Mouse (Mus musculus): Measurements from ENCODE around the gene Efna4. TPM values are rescaled to one million over a fixed set of nuclear protein-coding genes. Genes with fewer than 3 reads are reported as not detected.

The Efna4 gene
- polyA plus RNA-seq, 1 experiment from 2014 or later, result 4.4 TPM

DNA sequence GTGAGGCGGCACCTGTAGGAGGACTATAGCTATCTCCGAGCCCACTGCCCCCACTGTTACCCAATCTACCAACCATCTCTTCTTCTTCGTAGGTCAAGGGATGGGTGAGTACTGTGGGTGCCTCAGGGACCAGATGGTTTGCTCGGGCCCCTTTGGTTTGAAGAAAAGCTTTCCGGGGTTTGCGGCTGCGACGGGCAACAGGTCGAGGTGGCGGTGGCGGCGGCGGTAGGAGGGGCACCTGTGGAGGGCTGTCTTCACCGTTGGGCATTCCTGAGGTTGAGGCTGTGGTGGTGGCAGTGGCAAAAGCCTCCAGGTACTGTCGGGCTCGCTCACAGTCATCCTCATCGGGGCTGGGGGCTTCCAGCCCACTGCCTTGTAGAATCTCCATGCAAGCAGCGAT, 42.9 kb upstream of the Efna4 start:
- H3K27ac ChIP-seq, result no peak overlapping the region
- H3K27me3 ChIP-seq (ENCODE audit: control insufficient read depth, insufficient read depth, low read length), result no peaks in the 10 kb centered on the region
- H3K4me3 ChIP-seq (replicated peaks; ENCODE audit: low read length), result no peak overlapping the region
- ATAC-seq (ENCODE audit: low FRiP score) (no peak), DNase-seq (ENCODE audit: low spot score) (no peak)
- 96% methylated on average over 18 of the region's 18 CpGs for WGBS
- H3K4me2 ChIP-seq (replicated peaks), result no peak overlapping the region
- peaks cover 14% of the 10 kb centered on the region for H3K4me1 ChIP-seq (replicated peaks; ENCODE audit: control insufficient read depth, insufficient read depth, low read length)
- no peaks in the 10 kb centered on the region for H3K9me3 ChIP-seq (ENCODE audit: control insufficient read depth, low read length)
- no peak overlapping the region for H3K9ac ChIP-seq
- H3K36me3 ChIP-seq (replicated peaks; ENCODE audit: control insufficient read depth, insufficient read depth), result no peaks in the 10 kb centered on the region

DNA sequence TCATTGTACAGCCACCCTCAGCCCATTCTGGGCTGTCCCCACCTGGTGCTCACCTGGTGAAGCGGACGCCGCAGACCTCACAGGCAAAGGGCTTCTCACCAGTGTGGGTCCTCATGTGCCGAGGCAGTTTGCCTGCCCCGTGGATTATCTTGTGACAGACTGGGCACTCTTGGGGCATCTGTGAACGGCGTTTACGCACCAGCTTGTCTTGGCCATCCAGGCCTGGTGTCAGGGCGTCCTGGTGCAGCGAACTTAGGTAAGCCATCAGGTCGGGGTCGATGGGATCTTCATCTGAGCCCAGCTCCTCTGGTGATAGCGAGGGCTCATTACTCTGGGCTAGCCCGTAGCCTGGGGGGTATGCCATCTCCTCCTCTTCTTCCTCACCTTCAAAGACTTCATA, 42.5 kb upstream of the Efna4 start:
- Histone ChIP-seq H3K4me1 (replicated peaks; ENCODE audit: control insufficient read depth, insufficient read depth, low read length) (peaks cover 14% of the 10 kb centered on the region), H3K27me3 (ENCODE audit: control insufficient read depth, insufficient read depth, low read length) (no peaks in the 10 kb centered on the region), H3K4me2 (replicated peaks) (no peak overlapping the region), H3K36me3 (replicated peaks; ENCODE audit: control insufficient read depth, insufficient read depth) (no peaks in the 10 kb centered on the region), H3K4me3 (replicated peaks; ENCODE audit: low read length) (no peak overlapping the region), H3K9me3 (ENCODE audit: control insufficient read depth, low read length) (no peaks in the 10 kb centered on the region), H3K9ac (no peak overlapping the region), H3K27ac (no peak overlapping the region)
- 94% methylated on average over 14 of the region's 14 CpGs for WGBS
- ATAC-seq (ENCODE audit: low FRiP score) (no peak), DNase-seq (ENCODE audit: low spot score) (no peak)

DNA sequence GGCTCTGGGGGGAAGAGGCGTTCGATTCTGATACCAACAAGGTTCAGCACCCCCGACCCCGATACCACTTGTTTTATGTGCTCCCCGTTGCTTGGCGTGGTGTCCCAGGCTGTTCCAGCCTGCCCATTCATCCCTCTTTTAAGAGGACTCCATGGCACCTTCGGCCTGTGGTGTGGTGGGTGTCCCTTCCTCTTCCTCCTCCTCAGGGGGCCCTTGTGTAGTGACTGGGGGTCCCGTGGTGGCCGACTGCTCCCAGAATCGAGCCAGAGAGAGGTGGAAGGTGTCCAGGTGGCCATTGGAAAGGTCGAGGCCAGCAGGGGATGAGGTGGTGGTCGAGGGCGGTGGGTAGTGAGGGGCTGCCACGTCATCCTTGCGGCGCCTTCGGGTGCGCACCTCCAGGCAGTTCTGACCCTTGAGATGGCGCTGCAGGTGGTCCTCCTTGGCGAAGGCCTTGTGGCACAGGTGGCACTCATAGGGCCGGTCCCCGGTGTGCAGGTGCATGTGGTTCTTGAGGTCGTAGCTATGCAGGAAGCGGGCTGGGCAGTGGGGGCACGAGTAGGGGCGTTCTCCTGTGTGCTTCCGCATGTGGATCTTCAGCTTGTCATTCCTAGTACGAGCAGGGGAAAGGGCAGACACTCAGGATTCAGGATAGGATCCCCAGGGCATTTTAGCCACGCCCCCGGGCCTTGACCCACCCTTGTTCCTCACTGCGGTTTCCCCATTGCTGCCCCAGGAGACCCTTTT, 41.7 kb upstream of the Efna4 start:
- Histone ChIP-seq H3K9me3 (ENCODE audit: control insufficient read depth, low read length) (no peaks in the 10 kb centered on the region), H3K9ac (peak overlapping the region; percentile 78; the same call in 1 of the 2 replicates), H3K27ac (no peak overlapping the region), H3K4me3 (replicated peaks; ENCODE audit: low read length) (no peak overlapping the region), H3K4me1 (replicated peaks; ENCODE audit: control insufficient read depth, insufficient read depth, low read length) (peaks cover 14% of the 10 kb centered on the region), H3K4me2 (replicated peaks) (peak overlapping the region; percentile 85), H3K36me3 (replicated peaks; ENCODE audit: control insufficient read depth, insufficient read depth) (no peaks in the 10 kb centered on the region), H3K27me3 (ENCODE audit: control insufficient read depth, insufficient read depth, low read length) (no peaks in the 10 kb centered on the region)
- ATAC-seq (ENCODE audit: low FRiP score) (no peak), DNase-seq (ENCODE audit: low spot score) (no peak)
- WGBS, result 85% methylated on average over 31 of the region's 31 CpGs

DNA sequence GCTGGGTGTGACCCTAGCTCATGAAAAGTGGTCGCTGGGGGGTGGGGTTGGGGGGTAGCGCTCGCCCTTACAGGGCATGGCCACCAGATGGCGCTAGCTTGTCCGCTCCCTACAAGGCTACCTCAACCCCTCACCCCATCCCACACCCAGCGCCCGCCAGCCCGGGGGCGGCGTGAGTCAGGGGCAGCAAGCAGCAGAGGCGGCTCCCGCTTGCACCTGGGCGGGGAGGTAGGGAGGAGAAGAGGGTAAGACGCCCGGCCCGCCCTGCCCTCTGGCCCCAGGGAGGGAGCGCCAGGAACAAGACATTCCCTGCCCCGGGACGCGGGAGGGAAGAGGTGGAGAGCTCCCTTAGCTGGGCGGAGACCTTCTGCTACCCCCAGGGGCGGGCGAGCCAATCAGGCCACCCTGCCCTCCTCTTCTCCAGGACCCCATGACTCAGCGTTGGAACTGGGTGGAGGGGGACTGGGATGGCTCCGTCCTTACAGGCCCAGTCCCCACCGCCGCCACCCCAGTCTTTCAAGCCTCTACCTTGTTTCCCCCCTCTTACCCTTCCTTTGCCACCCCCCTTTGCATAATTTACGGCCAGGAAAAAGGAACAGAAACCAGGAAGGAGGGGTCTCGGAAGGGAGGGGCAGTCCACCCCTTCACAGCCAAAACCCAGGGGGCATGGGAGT, 40.7 kb upstream of the Efna4 start:
- Histone ChIP-seq H3K9me3 (ENCODE audit: control insufficient read depth, low read length) (no peaks in the 10 kb centered on the region), H3K4me1 (replicated peaks; ENCODE audit: control insufficient read depth, insufficient read depth, low read length) (peaks cover 14% of the 10 kb centered on the region), H3K4me2 (replicated peaks) (peak overlapping the region; percentile 85), H3K36me3 (replicated peaks; ENCODE audit: control insufficient read depth, insufficient read depth) (no peaks in the 10 kb centered on the region), H3K27me3 (ENCODE audit: control insufficient read depth, insufficient read depth, low read length) (no peaks in the 10 kb centered on the region), H3K9ac (peak overlapping the region; percentile 78), H3K4me3 (replicated peaks; ENCODE audit: low read length) (peak overlapping the region; percentile 51), H3K27ac (0 out of 2 replicates have a peak overlapping the region, but pooled peaks have one; percentile 14)
- 1% methylated on average over 26 of the region's 29 CpGs for WGBS
- ATAC-seq (ENCODE audit: low FRiP score) (peak; percentile 90), DNase-seq (ENCODE audit: low spot score) (peak; percentile 79)

DNA sequence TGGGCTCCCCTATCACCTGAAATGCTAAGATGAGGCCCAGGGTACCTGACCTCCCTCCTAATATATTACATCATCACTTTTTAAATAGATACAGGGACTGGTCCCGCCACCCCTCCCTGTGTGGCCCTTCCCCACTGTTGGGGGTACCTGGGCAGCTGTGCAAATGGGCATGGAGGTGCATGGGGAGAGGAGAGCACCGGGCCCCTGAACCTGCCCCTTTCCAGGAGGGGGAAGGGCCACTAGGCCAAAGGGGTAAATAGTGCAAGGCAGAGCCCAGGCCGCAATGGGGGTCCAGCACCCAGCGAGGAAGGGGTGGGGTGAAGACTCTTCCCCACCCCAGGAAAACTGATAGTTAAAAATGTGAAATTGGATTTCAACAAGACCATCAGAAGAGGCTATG, 40.0 kb upstream of the Efna4 start:
- no peaks in the 10 kb centered on the region for H3K9me3 ChIP-seq (ENCODE audit: control insufficient read depth, low read length)
- H3K4me3 ChIP-seq (replicated peaks; ENCODE audit: low read length), result peak overlapping the region; percentile 51; the same call in 1 of the 2 replicates
- peak overlapping the region; percentile 85 for H3K4me2 ChIP-seq (replicated peaks)
- peaks cover 14% of the 10 kb centered on the region for H3K4me1 ChIP-seq (replicated peaks; ENCODE audit: control insufficient read depth, insufficient read depth, low read length)
- H3K27me3 ChIP-seq (ENCODE audit: control insufficient read depth, insufficient read depth, low read length), result no peaks in the 10 kb centered on the region
- H3K27ac ChIP-seq, result no peak overlapping the region
- DNase-seq (ENCODE audit: low spot score) (no peak), ATAC-seq (ENCODE audit: low FRiP score) (no peak; the same call in 1 of the 2 replicates)
- 76% methylated on average over 4 of the region's 4 CpGs for WGBS
- H3K9ac ChIP-seq, result peak overlapping the region; percentile 78
- H3K36me3 ChIP-seq (replicated peaks; ENCODE audit: control insufficient read depth, insufficient read depth), result no peaks in the 10 kb centered on the region

DNA sequence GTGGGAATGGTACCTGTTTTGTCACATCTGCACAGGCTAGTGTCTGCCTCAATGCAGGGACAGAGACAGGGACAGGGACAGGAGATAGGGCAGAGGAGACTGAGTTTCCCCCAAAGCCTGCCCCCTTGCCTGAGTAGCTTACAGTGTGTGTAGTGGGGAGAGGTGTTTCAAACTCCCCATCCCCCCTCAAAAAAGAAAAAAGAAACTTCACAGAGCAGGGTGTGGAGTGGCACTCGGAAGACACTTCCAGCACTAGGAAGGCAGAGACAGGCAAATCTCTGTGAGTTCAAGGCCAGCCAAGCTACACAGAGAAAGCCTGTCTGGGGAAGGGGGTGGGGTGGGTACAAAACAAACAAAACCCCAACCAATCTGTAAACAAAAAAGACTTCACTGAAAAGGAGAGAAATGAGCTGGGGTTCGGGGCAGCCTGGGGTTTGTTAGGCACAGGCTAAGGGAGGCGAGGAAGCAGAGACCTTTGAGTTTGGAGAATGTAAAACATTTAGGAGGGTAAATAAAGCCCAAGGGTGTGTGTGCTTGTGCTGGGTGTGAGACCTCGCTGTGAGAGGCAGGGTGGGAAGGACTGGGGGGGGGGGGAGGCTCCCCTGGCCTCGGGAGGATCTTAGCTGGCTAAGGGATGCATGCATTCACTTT, 35.9 kb upstream of the Efna4 start:
- WGBS, result 43% methylated on average over 5 of the region's 5 CpGs
- peaks cover 8% of the 10 kb centered on the region for H3K4me1 ChIP-seq (replicated peaks; ENCODE audit: control insufficient read depth, insufficient read depth, low read length)
- no peaks in the 10 kb centered on the region for H3K9me3 ChIP-seq (ENCODE audit: control insufficient read depth, low read length)
- H3K27me3 ChIP-seq (ENCODE audit: control insufficient read depth, insufficient read depth, low read length), result no peaks in the 10 kb centered on the region
- DNase-seq (ENCODE audit: low spot score) (no peak), ATAC-seq (ENCODE audit: low FRiP score) (no peak)
- H3K36me3 ChIP-seq (replicated peaks; ENCODE audit: control insufficient read depth, insufficient read depth), result no peaks in the 10 kb centered on the region
- no peak overlapping the region for H3K27ac ChIP-seq
- H3K4me2 ChIP-seq (replicated peaks), result no peak overlapping the region
- no peak overlapping the region for H3K9ac ChIP-seq
- no peak overlapping the region for H3K4me3 ChIP-seq (replicated peaks; ENCODE audit: low read length)

DNA sequence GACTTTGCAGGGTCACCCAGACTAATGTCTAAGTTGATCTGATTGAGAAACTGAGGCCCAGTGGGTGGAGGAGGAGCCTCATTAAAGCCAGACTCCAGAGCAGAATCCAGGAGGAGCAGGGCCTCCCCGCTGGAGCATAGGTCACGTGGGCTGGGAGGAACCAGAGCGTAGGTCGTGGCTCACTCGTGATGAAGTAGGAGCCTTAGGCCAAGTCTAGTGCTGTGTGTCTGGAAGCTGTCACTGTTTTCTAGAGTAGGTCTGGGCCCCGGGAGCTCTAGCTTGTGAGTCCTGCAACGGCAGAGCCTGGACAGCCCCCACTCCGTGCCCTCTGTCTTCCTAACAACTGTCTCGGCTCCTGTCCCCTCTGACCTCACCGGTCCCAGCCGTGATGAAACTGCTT, 29.5 kb upstream of the Efna4 start:
- ATAC-seq (ENCODE audit: low FRiP score), result no peak
- 69% methylated on average over 11 of the region's 11 CpGs for WGBS

DNA sequence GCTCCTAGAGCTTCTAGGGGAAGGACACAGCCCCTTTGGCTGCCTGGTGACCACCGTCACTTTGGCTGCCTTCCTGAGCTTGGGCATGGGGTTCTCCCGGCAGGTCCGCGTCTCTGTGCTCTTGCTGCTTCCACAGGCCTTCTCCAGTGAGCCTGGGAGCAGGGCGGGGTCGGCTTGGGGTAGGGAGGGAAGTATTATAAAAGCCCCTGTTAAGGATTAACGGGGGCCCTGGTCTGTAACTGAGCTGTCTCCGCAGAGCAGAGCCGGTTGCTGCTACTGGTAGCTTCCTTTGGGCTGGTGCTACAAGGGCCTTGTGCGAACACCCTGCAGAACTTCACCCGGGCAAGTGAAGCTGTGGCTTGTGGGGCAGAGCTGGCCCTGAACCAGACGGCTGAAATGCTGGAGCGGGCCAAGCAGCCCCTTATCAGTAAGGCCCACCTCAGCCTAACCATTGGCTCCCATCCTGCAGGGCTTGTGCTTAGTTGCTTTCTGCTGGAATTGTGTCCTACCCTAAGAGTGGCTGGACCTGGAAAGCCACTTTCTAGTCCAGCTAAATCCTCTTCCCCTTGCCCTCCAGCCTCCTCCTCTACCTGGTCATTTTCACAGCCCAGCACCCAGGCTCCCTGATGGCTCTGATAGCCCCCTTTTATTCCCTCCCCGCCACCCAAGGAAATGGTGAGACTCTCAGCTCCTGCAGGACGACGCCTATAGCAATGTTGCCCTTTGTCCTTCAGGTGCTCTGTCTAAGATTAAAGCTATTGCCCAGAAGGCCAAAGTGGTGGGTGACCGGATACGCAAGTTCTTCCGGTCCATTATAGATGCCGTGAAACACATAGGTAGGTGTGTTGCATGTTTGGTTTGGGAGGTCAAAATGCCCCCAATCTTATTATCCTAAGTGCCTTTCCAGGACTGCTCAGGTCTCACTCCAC, 27.9 kb upstream of the Efna4 start:
- Histone ChIP-seq H3K4me2 (replicated peaks) (no peak overlapping the region), H3K4me1 (replicated peaks; ENCODE audit: control insufficient read depth, insufficient read depth, low read length) (no peaks in the 10 kb centered on the region), H3K36me3 (replicated peaks; ENCODE audit: control insufficient read depth, insufficient read depth) (no peaks in the 10 kb centered on the region), H3K27me3 (ENCODE audit: control insufficient read depth, insufficient read depth, low read length) (no peaks in the 10 kb centered on the region), H3K27ac (no peak overlapping the region), H3K9me3 (ENCODE audit: control insufficient read depth, low read length) (no peaks in the 10 kb centered on the region), H3K4me3 (replicated peaks; ENCODE audit: low read length) (no peak overlapping the region), H3K9ac (no peak overlapping the region)
- ATAC-seq (ENCODE audit: low FRiP score) (no peak), DNase-seq (ENCODE audit: low spot score) (no peak)
- WGBS, result 75% methylated on average over 20 of the region's 20 CpGs

More for the DNA sequence above, 29.5 kb upstream of the Efna4 start:
- no peak overlapping the region for H3K4me2 ChIP-seq (replicated peaks)
- H3K9ac ChIP-seq, result no peak overlapping the region
- DNase-seq (ENCODE audit: low spot score), result no peak
- H3K36me3 ChIP-seq (replicated peaks; ENCODE audit: control insufficient read depth, insufficient read depth), result no peaks in the 10 kb centered on the region
- no peak overlapping the region for H3K27ac ChIP-seq
- no peaks in the 10 kb centered on the region for H3K9me3 ChIP-seq (ENCODE audit: control insufficient read depth, low read length)
- H3K4me1 ChIP-seq (replicated peaks; ENCODE audit: control insufficient read depth, insufficient read depth, low read length), result no peaks in the 10 kb centered on the region
- no peak overlapping the region for H3K4me3 ChIP-seq (replicated peaks; ENCODE audit: low read length)
- H3K27me3 ChIP-seq (ENCODE audit: control insufficient read depth, insufficient read depth, low read length), result no peaks in the 10 kb centered on the region

DNA sequence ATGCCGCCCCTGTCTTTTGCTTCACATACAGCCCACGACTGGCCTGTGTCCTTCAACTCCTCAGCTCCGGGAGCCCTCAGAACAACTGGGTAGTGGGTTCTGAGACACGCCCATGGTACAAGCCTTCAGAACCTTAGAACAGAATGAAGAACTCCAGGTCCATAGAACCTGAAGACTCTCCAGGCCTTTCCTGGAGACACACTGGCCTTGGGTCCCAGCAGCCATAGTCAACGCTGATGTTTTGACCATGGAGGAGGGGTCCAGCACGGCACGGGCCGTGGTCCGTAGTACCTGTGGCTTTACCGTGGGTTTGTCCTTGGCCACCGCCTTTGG, 27.3 kb upstream of the Efna4 start, which contains the start of gene Dcst1:
TSS of gene Dcst1 (minus strand) at position 101 of the 333 bp plus-strand sequence.
- no peak within 1 kb of the TSS for H3K9ac ChIP-seq
- H3K27ac ChIP-seq, result no peak within 1 kb of the TSS
- 82% methylated on average over 11 of the region's 11 CpGs for WGBS
- H3K4me1 ChIP-seq (replicated peaks; ENCODE audit: control insufficient read depth, insufficient read depth, low read length), result no peaks in the 10 kb centered on the region
- no peaks in the 10 kb centered on the region for H3K27me3 ChIP-seq (ENCODE audit: control insufficient read depth, insufficient read depth, low read length)
- no peak within 1 kb of the TSS for H3K4me3 ChIP-seq (replicated peaks; ENCODE audit: low read length)
- ATAC-seq (ENCODE audit: low FRiP score) (no peak), DNase-seq (ENCODE audit: low spot score) (no peak)
- no peaks in the 10 kb centered on the region for H3K9me3 ChIP-seq (ENCODE audit: control insufficient read depth, low read length)
- H3K36me3 ChIP-seq (replicated peaks; ENCODE audit: control insufficient read depth, insufficient read depth), result no peaks in the 10 kb centered on the region
- no peak within 1 kb of the TSS for H3K4me2 ChIP-seq (replicated peaks)
